Mouse (Mus musculus) heart, postnatal 25 days (tissue): ENCODE data around the gene Rps6ka2. TPM values are rescaled to one million over a fixed set of nuclear protein-coding genes. Genes with fewer than 3 reads are reported as not detected.
"Not testable (repeated sequence)": the region's sequence is repeated elsewhere in the genome, so short reads cannot be mapped to it uniquely, and the experiment has no call there.

ENCODE experiments used
- DNase-seq: peaks from one replicate; pipeline ENCODE4 v3.0.0; 2022; ENCODE audit warnings: low spot score
- intact Hi-C: fragments of 180-260 bp; cut with DNase I; formaldehyde crosslinking; loops from one replicate; pipeline ENCODE4 v1.15.1; 2025
- total RNA-seq, 2 experiments: library from RNA; stranded (reverse); gene quantifications; 2 replicates each; pipeline ENCODE4 v1.2.3; 2021

The Rps6ka2 gene
- 10 to 100 TPM; 23.2 to 23.7 TPM for total RNA-seq

GRCm38 (mm10) chr17:7169627-7170303 lies at the start of gene Rps6ka2:
Gene Rps6ka2 (plus strand): TSS chr17:7170115.
- DNase-seq = peak; percentile 96

GRCm38 (mm10) chr17:7120835-7121234 lies 49.1 kb upstream of the Rps6ka2 start:
- DNase-seq, intact Hi-C loops: not testable (repeated sequence)

More at GRCm38 (mm10) chr17:7169627-7170303, at the start of gene Rps6ka2:
- intact Hi-C loops = no loop called here

- intact Hi-C loops, DNase-seq: not testable (repeated sequence)
Measured at GRCm38 (mm10) chr17:7122554-7122953, 47.4 kb upstream of the Rps6ka2 start.

GRCm38 (mm10) chr17:7126475-7126874 lies 43.4 kb upstream of the Rps6ka2 start:
- intact Hi-C loops, DNase-seq: not testable (repeated sequence)

GRCm38 (mm10) chr17:7134002-7134401 lies 35.9 kb upstream of the Rps6ka2 start:
- DNase-seq, intact Hi-C loops: not testable (repeated sequence)

GRCm38 (mm10) chr17:7135277-7135676 lies 34.6 kb upstream of the Rps6ka2 start:
- intact Hi-C loops, DNase-seq: not testable (repeated sequence)

- DNase-seq = no peak
- intact Hi-C loops = no loop called here
Measured at GRCm38 (mm10) chr17:7138186-7138925, 31.6 kb upstream of the Rps6ka2 start.

- intact Hi-C loops = no loop called here
- no peak for DNase-seq
Measured at GRCm38 (mm10) chr17:7140399-7141174, 29.3 kb upstream of the Rps6ka2 start.

- no peak for DNase-seq
- intact Hi-C loops = no loop called here
Measured at GRCm38 (mm10) chr17:7142367-7142766, 27.5 kb upstream of the Rps6ka2 start.

- DNase-seq = no peak
- intact Hi-C loops = no loop called here
Measured at GRCm38 (mm10) chr17:7143885-7144518, 25.9 kb upstream of the Rps6ka2 start.

- intact Hi-C loops = no loop called here
- no peak for DNase-seq
Measured at GRCm38 (mm10) chr17:7145373-7146058, 24.4 kb upstream of the Rps6ka2 start.

GRCm38 (mm10) chr17:7146479-7146878 lies 23.4 kb upstream of the Rps6ka2 start:
- DNase-seq = no peak
- intact Hi-C loops = no loop called here

GRCm38 (mm10) chr17:7147920-7148321 lies 22.0 kb upstream of the Rps6ka2 start:
- no peak for DNase-seq
- intact Hi-C loops = no loop called here

- intact Hi-C loops = no loop called here
- no peak for DNase-seq
Measured at GRCm38 (mm10) chr17:7149328-7150195, 20.4 kb upstream of the Rps6ka2 start.

GRCm38 (mm10) chr17:7151446-7152100 lies 18.3 kb upstream of the Rps6ka2 start:
- intact Hi-C loops = no loop called here
- DNase-seq = no peak

- intact Hi-C loops = no loop called here
- no peak for DNase-seq
Measured at GRCm38 (mm10) chr17:7152662-7153061, 17.3 kb upstream of the Rps6ka2 start.

GRCm38 (mm10) chr17:7163955-7164354 lies 6.0 kb upstream of the Rps6ka2 start:
- intact Hi-C loops = no loop called here
- DNase-seq = no peak

GRCm38 (mm10) chr17:7165524-7165923 lies 4.4 kb upstream of the Rps6ka2 start:
- DNase-seq = no peak
- intact Hi-C loops = no loop called here
